Mouse (Mus musculus): Measurements from ENCODE around the gene Galnt16. TPM values are rescaled to one million over a fixed set of nuclear protein-coding genes. Genes with fewer than 3 reads are reported as not detected.

Galnt16 gene
- total RNA-seq, 2 experiments from 2014 or later: 16.3 to 16.8 TPM

DNA sequence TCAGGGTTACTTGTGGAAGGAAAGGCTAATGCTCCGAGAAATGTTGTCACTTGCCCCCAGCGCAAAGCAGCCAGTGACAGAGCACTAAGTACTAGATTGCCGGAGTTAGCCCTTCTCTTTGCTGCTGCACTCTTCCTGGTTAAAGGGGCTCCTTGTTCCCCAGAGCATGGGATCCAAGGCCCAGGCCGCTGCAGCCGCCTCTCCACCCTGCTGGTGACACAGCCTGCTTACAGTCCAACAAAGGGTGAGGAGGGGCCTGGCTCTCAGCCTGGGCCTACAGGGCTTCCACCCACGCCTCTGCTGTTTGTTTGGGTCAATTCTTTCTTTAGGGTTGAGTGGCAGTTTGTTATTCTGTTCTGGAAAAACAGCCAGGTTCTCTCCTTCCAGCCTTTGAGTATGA is 80.7 kb downstream of the Galnt16 start:
- peak; percentile 43 for DNase-seq

DNA sequence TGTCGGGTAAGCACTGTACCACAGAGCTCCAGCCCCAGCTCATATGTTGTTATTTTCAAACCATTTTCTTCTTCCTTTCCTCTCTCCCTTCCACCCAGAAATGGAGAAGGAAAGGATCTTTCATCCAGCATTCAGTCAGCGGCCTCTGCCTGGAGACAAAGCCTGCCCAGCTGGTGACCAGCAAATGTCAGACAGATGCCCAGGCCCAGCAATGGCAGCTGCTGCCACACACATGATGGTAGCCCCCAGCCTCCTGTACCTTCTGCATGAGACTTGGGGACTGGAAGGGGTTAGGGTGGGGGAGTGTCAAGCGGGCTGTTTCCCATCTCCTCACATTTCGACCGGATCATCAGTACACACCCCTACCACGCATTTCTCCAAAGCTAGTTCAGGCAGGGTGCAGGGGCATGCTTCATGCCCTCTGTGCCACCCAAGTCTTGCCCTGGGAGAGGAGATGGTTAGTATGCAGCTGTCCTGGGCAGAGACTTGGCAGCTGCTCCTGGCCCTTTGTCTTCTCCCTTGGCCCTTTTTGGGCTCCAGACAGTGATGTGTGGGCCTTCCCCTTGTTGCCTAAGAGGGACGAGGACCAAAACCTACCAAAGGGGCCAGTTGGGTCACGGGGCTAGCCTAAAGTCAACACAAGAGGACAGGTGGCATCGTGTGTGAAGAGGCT is 83.7 kb downstream of the Galnt16 start:
- DNase-seq: no peak

DNA sequence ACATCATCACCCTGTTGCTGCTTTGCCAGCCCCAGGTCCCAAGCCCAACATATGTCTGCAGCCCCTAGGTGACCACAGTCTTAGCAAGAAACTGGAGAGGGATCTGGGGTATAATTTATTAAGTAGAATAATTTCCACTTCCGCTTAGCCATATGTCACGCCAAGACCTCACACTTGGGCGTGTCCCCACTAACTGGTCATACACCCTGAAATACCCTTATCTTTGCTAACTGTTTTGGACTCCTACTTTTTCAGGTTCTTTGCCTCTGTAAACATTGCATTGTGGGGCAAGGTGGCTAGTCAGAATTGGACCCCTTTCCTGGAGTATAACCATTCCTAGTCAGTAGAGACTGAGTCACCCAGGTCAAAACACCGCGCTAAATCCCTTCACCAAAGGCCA is 84.4 kb downstream of the Galnt16 start:
- DNase-seq: no peak

DNA sequence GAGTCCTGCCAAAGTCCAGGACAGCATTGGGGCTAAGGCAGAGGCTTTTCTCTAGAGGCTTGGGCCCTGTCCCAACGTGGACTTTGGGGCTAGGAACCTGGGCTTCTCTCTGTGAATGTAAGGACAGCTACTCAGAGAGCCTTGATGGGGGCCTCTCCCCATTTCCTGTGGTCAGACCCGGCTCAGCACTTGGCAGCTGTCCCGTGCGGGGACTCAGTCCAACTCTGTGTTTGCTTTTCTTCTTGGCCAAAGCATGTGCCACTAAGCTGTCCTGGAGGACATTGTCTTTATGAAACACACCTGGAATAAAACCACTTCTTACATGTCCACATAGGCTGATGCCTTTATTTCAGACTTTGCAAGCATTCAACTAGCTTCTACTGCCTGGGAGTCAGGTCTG is 85.5 kb downstream of the Galnt16 start:
- peak; percentile 56 for DNase-seq

DNA sequence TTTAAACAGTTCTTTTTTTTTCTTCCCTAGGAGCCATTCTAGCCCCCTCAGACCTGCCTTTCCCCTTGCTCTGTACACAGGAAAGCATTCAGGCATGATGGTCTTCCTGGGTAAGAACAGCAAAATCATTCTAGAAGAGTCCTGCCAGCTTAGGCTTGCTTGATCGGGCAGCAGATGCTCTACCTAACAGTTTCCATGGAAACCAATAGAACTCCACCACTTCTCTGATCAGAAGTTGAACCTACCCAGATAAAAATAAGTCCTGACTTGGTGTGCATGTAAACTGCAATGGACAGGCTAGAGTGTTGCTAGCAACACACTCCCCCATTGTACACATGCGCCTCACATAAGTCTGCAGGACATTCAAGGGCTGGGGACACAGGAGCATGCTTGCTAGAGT is 86.1 kb downstream of the Galnt16 start:
- DNase-seq: no peak

DNA sequence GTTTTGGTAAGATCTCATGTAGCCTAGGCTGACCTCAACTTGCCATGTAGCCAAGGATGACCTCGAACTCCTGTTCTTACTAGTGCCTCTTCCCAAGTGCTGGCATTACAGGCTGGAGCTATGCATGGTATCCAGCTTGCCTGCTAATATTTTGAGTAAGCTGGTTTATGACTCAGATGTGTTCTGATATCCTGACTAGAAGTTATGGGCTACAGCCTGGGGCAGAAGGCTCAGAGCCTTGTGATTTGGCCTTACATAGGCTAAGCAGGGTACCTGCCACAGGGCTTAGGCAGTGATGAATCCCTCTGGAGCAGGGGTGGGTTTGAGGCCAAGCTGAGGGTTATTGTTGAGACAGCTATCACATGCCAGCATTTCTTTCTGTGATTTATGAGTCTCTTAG is 90.5 kb downstream of the Galnt16 start:
- no peak for DNase-seq

DNA sequence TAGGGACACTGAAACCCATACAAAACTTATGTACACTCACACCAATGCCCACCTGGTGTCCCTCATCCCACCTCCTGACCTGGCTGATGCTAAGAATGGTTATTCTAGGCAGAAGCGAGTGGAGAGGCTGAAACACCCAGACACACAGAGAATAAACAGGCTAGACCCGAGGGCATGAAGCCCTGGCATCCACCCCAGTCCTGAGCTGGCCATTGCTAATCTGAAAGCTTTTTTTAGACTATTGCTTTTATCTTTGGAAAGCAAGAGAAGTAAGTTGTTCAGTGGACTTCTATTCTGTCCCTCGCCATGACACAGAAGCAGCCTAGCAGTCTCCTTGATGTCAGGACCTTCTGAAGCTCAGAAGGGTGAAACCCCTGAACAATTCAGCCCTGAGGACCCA is 91.9 kb downstream of the Galnt16 start:
- no peak for DNase-seq

DNA sequence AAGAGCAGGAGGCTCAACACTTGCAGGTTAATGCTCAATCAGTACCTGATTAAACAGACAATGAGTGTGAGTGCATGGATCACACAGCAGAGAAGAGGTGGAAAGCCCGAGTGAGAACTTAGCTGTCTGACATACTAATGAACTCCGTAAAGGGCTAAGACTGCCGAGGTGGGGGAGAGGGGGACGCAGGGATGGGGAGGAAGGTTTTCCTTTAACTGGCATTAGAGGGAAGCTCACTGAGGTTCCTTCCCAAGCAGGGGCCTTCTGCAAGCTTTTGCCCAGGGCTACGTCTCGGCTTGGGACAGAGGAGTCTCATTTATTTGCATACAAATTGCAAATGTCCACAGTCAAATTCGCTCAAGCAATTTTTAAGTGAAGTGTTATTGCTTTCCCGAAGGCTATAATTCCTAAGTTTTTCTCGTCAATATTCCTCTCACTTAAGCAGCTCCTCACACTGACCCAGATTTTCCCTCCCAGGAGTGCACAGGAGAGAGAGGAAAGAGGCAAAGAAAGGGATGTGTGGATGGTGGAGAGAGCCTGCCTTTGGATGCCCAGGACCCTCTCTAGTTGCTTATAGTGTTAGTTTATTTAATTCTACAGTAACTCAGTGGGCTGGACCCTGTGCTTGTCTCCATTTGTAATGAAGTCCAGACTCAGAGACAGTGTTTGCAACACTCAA is 94.2 kb downstream of the Galnt16 start:
- DNase-seq: no peak

DNA sequence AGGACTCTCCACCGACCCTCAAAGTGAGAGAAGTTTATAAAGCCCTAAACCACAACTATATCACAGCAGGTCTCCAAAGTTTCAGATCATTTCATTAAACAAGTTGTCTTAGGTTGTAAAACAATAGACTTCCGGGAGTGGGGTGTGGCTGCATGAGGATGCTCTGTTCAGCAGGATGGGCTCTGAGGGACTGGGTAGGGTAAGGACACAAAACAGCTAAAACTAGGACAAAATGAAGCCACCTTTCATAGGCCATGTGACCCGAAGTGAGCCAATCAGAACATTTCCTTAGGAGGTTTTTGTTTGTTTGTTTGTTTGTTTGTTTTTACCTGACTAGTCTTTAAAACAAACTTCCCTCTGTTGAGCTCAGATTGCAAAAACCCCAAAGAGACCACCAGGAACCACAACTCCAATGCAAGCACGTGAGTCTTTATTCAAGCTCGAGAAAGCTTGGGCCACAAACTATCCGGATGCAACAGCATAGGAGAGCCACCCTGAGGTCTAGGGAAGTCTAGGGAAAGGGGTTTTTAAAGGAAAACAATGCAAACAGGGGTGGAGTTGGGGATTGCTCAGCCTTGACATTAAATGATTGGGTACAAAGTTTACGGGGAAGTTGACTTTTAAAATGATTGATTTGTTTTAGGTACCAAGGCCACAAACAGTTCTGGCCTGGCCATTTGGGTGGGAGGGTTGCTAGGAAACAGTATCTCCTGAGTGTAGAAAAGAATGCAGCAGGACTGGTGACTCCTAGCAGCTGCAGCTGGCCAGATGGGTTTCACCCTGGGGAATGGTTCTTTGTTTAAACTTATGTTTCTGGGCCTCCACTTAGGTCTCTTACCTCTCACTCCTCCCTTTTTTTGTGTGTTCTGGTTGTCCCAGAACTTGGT is 97.5 kb downstream of the Galnt16 start:
- DNase-seq: peak; percentile 22

DNA sequence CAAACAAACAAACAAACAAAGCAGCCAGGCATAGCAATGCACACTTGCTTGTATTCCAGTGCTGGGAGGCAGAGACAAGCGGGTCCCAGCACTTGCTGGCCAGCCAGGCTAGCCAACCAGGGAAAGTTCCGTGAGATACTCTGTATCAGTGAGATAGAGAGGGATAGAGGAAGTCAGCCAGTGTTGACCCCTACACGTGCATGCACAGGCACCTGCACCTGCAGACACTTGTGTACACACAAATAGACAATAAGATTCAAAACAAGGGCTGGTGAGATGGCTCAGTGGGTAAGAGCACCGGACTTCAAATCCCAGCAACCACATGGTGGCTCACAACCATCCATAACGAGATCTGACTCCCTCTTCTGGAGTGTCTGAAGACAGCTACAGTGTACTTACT is 102.4 kb downstream of the Galnt16 start:
- DNase-seq: no peak

DNA sequence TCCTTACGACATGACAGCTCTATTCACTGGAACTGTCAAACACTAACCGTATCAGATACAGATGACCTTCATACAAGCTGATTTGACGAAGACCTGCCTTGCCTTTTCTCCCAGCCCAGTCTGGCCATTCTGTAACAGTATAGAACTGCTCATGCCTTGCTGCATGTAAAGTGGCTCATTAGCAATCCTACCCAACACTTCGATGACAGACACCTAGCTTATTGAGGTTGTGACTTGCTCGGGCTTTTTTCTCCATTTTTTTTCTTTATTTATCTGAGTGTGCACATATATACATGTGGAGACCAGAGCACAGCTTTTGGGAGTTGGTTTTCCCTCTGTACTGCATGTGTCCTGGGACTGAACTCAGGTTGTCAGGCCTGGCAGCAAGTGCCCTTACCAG is 113.7 kb downstream of the Galnt16 start:
- DNase-seq: no peak

DNA sequence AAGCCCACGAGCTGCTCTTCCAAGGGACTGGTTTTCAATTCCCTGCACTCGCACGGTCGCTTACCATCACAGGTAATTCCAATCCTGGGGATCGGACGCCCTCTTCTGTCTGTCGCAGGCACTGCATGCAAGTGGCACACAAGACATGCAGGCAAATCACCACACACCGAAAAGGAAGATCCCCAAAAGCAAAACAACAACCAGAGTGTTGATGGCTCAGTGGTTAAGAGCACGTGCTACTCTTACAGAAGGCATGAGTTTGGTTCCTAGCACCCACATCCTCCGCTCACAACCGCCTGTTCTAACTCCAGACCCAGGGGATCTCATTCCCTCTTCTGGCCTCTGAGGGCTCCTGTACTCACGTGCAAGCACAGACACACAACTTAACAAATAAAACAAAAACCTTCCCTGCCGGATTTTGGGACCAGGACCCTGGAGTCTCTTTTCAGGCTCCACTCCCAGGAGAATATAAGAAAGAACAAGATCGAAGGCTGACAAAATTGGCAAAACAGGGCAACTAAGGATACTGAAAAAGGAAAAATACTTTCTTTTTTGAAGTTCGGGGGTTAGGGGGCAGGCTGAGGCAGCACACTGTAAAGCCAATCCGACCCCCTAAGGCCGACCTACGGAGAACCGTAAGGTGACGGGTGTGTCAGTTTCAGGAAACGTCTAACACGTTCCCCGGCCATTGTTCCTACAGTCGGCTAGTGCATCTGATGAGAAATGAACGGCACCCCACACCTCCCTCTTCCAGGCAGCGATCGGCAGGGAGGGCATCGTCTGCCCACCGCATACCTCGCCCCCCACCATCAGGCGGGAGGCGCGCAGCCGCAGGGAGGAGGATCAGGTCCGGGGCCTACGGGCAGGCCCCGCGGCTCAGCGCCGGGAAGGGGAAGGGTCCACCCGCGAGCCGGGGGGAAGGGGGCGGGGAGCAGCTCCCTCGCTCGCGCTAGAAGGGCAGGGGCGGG is 124.9 kb downstream of the Galnt16 start:
- DNase-seq: peak; percentile 74

DNA sequence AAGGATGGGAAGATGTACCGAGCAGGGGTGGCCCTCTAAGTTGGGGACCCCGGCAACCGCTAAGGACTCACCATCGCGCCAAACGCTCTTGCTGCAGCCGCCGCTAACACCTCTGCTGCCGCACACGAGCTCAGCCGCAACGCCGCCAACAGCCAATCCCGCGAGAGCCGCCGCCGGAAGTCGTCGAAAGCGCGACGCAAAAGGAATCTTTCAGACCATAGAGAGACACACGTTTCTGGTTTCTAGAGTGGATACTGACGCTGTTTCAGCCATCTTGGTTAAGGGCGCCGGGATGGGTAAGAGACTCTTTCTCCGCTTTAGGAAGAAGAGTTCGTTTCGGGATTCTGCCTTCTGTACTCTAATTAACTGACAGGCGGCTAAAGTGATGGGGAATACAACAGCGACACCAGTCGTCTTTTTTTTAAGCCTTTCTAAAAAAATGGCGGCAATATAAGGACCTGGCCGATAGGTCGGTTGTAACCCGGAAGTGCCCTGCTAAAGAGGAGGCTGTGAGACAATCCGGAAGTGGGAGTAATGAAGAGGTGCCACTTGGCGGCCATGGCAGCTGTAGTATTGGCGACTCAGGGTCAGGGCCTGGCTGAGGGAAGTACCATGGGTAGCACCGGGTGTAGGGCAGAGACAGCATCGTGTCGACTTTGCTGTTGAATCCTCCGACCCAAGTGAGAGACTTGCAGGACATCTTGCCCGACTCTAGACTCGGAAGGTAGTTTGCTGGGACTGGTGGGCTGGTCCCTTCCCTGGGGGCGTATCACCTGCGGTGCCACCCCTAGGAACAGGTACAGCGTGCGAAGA is 125.8 kb downstream of the Galnt16 start, which contains the start of the genes Slc39a9 and Erh:
TSS of gene Slc39a9 (plus strand) at position 191 of the 813 bp plus-strand sequence.
TSS of gene Erh (minus strand) at position 649 of the 813 bp plus-strand sequence.
- DNase-seq: peak; percentile 94

DNA sequence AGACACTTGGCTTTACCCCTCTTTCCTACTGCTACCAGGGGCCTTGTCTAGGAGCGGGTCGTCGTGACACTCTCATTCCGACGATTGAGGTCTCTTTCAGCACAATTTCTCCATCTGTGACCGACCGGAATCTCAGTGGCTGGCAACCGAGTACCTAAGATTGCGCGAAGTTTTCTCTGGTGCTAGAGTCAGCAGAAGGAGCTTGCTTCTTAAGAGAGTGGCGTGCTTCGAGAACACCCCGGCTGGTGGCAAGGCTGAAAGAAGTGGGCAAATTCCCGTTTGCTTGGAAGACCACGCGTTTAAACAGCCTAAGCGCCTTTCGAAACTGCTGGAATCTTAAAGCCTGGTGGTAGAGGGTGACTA is 126.4 kb downstream of the Galnt16 start:
- DNase-seq: no peak

DNA sequence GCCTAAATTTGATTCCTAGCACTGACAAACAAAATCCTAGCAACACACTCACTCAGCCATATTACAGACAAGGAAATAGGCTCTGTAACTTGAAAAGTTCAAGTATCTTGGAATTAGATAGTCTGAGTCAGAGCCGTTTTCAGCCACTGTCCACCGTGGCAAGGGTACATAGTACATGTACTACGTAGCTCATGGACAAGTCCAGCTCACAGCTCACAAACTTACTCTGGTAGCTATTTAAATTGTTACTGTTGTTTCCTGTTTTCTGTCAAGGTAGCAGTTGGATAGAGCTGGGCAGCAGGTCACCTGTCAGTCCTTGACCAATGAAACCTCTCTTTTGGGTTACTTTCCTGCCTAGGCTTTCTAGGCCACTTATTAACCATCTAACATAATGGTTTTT is 128.3 kb downstream of the Galnt16 start:
- DNase-seq: no peak

DNA sequence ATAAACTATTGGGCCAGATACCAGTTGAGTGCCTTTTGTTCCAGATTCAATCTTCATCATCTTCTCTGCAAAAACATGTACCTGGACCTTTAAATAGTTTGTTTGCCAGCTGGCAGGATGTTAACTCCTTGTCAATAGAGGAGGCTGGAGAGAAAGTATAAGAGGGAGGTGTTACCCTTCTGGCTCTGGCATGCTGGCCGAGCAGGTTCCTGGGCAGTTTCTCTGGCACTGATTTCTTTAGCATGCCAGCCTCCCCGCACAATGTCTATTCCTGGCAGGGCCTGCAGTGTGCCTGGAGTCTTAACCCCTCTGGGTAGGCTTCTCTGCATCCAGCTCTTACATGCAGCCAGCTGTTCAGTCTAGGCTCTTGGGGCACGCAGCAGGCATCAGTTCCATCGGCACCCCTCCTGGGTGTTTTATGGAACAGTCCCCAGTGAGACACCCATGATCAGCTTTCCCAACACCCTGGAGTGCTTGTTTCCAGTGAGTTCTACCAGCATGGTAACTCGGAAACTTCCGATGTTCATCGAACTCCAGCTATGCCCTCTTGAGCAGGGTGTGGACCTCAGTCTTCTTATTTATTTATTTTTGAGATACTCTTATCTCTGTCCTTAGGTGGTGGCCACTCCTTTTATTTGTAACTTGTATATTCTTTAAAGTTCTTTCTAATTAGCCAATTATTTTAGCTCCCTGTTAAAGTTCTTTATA is 136.0 kb downstream of the Galnt16 start:
- peak; percentile 54 for DNase-seq

DNA sequence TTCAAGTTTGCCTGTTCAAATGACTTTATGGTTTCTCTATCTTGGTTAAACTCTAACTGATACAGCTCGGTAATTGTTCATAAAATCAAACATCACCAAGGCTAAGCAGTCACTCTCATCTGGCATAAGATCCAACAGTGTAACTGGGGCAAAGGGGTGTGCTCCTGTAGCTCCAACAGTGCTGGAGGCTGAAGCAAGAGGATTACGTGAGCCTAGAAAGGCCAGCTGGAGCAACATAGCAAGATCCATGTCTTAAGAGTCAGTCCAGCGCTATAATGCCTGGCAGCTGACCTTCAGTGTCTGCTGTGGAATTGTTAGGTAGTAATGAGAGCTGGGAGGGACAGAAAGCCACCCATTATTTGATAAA is 136.6 kb downstream of the Galnt16 start:
- DNase-seq: peak; percentile 47

DNA sequence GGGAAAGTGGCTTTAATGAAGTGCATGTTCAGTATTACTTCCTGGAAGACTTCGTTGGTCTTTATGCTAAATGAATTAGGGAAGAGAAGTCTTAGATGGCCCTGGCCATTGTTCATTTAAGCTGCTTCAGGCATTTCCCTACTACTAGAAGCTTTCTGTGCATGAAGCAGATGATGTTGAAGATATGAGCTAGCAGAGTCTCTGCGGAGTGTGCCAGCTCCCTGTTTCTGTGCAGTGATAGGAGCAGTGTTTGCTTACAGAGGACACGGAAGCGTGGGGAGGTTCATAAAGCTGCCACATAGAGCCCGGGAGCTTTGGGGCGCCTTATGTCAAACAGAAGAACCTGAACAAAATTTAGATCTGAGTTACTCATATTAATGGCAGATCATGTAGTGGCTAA is 140.6 kb downstream of the Galnt16 start:
- no peak for DNase-seq

DNA sequence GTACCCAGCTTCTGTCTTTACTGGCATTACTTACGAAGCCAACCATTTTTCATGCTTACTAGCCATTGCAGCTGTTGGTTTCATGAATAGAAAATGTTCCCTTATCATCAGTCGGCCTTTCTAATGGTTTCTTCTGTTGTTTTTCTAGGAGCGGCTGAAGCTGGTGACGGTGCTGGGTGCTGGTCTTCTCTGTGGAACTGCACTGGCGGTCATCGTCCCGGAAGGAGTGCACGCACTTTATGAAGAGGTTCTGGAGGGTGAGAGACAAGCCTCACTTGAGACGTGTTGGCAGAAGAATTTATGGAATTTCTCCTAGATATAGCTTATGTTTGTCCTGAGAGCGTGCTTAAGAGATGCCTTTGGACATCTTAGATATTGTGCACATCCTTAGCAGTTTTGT is 144.2 kb downstream of the Galnt16 start:
- DNase-seq: no peak

DNA sequence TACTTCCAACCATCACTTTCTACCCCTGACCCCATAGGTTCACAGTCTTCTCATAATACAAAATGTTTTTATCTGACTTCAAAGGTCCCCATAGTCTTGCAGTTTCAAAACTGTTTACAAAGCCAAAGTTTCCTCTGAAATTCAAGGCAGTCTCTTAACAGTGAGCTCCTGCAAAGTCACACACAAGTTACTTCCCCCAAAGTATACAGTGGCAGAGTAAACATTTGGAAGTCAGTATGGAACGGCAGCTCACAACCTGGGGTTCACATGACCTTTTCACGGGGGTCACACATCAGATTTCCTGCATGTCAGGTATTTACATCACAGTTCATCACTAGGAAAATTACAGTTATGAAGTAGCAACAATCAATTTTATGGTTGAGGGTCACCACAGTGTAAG is 145.9 kb downstream of the Galnt16 start:
- DNase-seq: no peak

All from adrenal gland, postnatal 10 days (tissue).